Mouse (Mus musculus) MEL (cell line): ENCODE data around the gene Ndufaf2. TPM values are rescaled to one million over a fixed set of nuclear protein-coding genes. Genes with fewer than 3 reads are reported as not detected.

Experiments
- DNase-seq: peaks from one replicate; pipeline ENCODE4 v3.0.0; 2011; ENCODE audit warnings: low read depth, low spot score
- H3K27ac ChIP-seq: 2 replicates; pipeline ENCODE4 v1.5.1; 2012; ENCODE audit warnings: low read depth, mild to moderate bottlenecking, control low read depth, low read length, moderate library complexity; ENCODE audit not compliant: control insufficient read depth
- H3K27me3 ChIP-seq, 2 experiments: fragments of 150-350 bp in 1 of 2; sonication (generic) in 1 of 2; 2 replicates each; pipeline ENCODE4 v1.6.1; 2012; ENCODE audit warnings: low read length in 2 of 2, mild to moderate bottlenecking in 2 of 2, improper control_type of control experiment in 1 of 2, moderate library complexity in 1 of 2; ENCODE audit not compliant: insufficient read depth in 2 of 2, control insufficient read depth in 1 of 2
- H3K36me3 ChIP-seq, 2 experiments: 2 replicates each; pipeline ENCODE4 v1.6.1; 2012 to 2014; ENCODE audit warnings: low read length in 2 of 2, improper control_type of control experiment in 1 of 2, inconsistent platforms in 1 of 2, mild to moderate bottlenecking in 1 of 2; ENCODE audit not compliant: insufficient read depth in 2 of 2, control insufficient read depth in 1 of 2
- H3K4me1 ChIP-seq, 2 experiments: fragments of 150-350 bp in 1 of 2; sonication (generic) in 1 of 2; 2 replicates each; pipeline ENCODE4 v1.6.1; 2012; ENCODE audit warnings: low read length in 2 of 2, improper control_type of control experiment in 1 of 2, mild to moderate bottlenecking in 1 of 2; ENCODE audit not compliant: insufficient read depth in 2 of 2, control insufficient read depth in 1 of 2
- H3K4me3 ChIP-seq, 2 experiments: fragments of 150-350 bp in 1 of 2; sonication (generic) in 1 of 2; 2 replicates each; pipeline ENCODE4 v1.5.1; 2012; ENCODE audit warnings: low read depth in 2 of 2, low read length in 2 of 2, mild to moderate bottlenecking in 2 of 2, moderate library complexity in 2 of 2, control low read depth in 1 of 2, improper control_type of control experiment in 1 of 2; ENCODE audit not compliant: control insufficient read depth in 1 of 2, insufficient read depth in 1 of 2
- H3K79me2 ChIP-seq: 2 replicates; pipeline ENCODE4 v1.6.1; 2012; ENCODE audit warnings: mild to moderate bottlenecking, low read length, moderate library complexity; ENCODE audit not compliant: control insufficient read depth, poor library complexity, insufficient read depth
- H3K9ac ChIP-seq: 2 replicates; pipeline ENCODE4 v1.6.1; 2012; ENCODE audit warnings: low read depth, mild to moderate bottlenecking, control low read depth, low read length, moderate library complexity; ENCODE audit not compliant: control insufficient read depth, poor library complexity, severe bottlenecking
- H3K9me3 ChIP-seq: fragments of 150-350 bp; sonication (generic); replicated peaks from 2 replicates; pipeline ENCODE4 v1.6.1; 2012; ENCODE audit warnings: mild to moderate bottlenecking, low read length, improper control_type of control experiment, moderate library complexity; ENCODE audit not compliant: insufficient read depth
- CHD1 ChIP-seq: IDR thresholded peaks from 2 replicates; pipeline ENCODE4 v1.6.1; 2012; ENCODE audit warnings: low read depth, mild to moderate bottlenecking, inconsistent platforms, low read length, improper control_type of control experiment
- CHD2 ChIP-seq: IDR thresholded peaks from 2 replicates; pipeline ENCODE4 v1.6.1; 2011; ENCODE audit warnings: low read length, improper control_type of control experiment
- CTCF ChIP-seq, 3 experiments: IDR thresholded peaks in 2 of 3; conservative IDR thresholded peaks in 1 of 3; 2 replicates each; pipeline ENCODE4 v1.5.1; 2011 to 2012; ENCODE audit warnings: low read length in 3 of 3, low read depth in 2 of 3, mild to moderate bottlenecking in 2 of 3, improper control_type of control experiment in 1 of 3, inconsistent platforms in 1 of 3, mixed read lengths in 1 of 3, moderate library complexity in 1 of 3; ENCODE audit not compliant: control insufficient read depth in 1 of 3, insufficient read depth in 1 of 3, poor library complexity in 1 of 3, severe bottlenecking in 1 of 3
- E2F4 ChIP-seq: IDR thresholded peaks from 2 replicates; pipeline ENCODE4 v1.6.1; 2011; ENCODE audit warnings: low read depth, low read length, improper control_type of control experiment, borderline replicate concordance
- JUND ChIP-seq: IDR thresholded peaks from 2 replicates; pipeline ENCODE4 v1.6.1; 2011; ENCODE audit warnings: low read depth, mild to moderate bottlenecking, improper control_type of control experiment, low read length
- KAT2A ChIP-seq: conservative IDR thresholded peaks from 2 replicates; pipeline ENCODE4 v1.6.1; 2012; ENCODE audit warnings: low read depth, low read length, improper control_type of control experiment, inconsistent platforms
- MAFK ChIP-seq: IDR thresholded peaks from 2 replicates; pipeline ENCODE4 v1.6.1; 2011; ENCODE audit warnings: low read depth, mild to moderate bottlenecking, low read length, improper control_type of control experiment, borderline replicate concordance
- MAX ChIP-seq: IDR thresholded peaks from 2 replicates; pipeline ENCODE4 v1.6.1; 2011; ENCODE audit warnings: low read length, improper control_type of control experiment
- MEF2A ChIP-seq: IDR thresholded peaks from 2 replicates; pipeline ENCODE4 v1.6.1; 2014; ENCODE audit warnings: low read depth, mild to moderate bottlenecking, inconsistent platforms, low read length, improper control_type of control experiment; ENCODE audit not compliant: poor library complexity, insufficient replicate concordance, severe bottlenecking; ENCODE audit errors: extremely low read depth
- MXI1 ChIP-seq: IDR thresholded peaks from 2 replicates; pipeline ENCODE4 v1.6.1; 2011; ENCODE audit warnings: mild to moderate bottlenecking, low read depth, low read length, improper control_type of control experiment
- MYC ChIP-seq: IDR thresholded peaks from 2 replicates; pipeline ENCODE4 v1.6.1; 2011; ENCODE audit warnings: low read depth, mild to moderate bottlenecking, low read length, improper control_type of control experiment, moderate library complexity
- NELFE ChIP-seq: IDR thresholded peaks from 2 replicates; pipeline ENCODE4 v1.6.1; 2011; ENCODE audit warnings: low read depth, low read length, improper control_type of control experiment
- NRF1 ChIP-seq: IDR thresholded peaks from 2 replicates; pipeline ENCODE4 v1.6.1; 2014; ENCODE audit warnings: low read depth, mild to moderate bottlenecking, inconsistent platforms, low read length, improper control_type of control experiment, moderate library complexity; ENCODE audit not compliant: poor library complexity, insufficient read depth, severe bottlenecking
- POLR2AphosphoS2 ChIP-seq: IDR thresholded peaks from 2 replicates; pipeline ENCODE4 v1.6.1; 2011; ENCODE audit warnings: low read length, improper control_type of control experiment
- RAD21 ChIP-seq: IDR thresholded peaks from 2 replicates; pipeline ENCODE4 v1.6.1; 2011; ENCODE audit warnings: mild to moderate bottlenecking, low read depth, low read length, improper control_type of control experiment
- RCOR1 ChIP-seq: IDR thresholded peaks from 2 replicates; pipeline ENCODE4 v1.6.1; 2012; ENCODE audit warnings: low read depth, mild to moderate bottlenecking, inconsistent platforms, low read length, improper control_type of control experiment
- SMC3 ChIP-seq: IDR thresholded peaks from 2 replicates; pipeline ENCODE4 v1.6.1; 2011; ENCODE audit warnings: low read depth, low read length, improper control_type of control experiment
- TBP ChIP-seq: IDR thresholded peaks from 2 replicates; pipeline ENCODE4 v1.8.0; 2011; ENCODE audit warnings: low read depth, low read length, improper control_type of control experiment
- TCF12 ChIP-seq: IDR thresholded peaks from 2 replicates; pipeline ENCODE4 v1.6.1; 2014; ENCODE audit warnings: low read depth, mild to moderate bottlenecking, inconsistent platforms, low read length, improper control_type of control experiment, moderate library complexity
- UBTF ChIP-seq: IDR thresholded peaks from 2 replicates; pipeline ENCODE4 v1.6.1; 2012; ENCODE audit warnings: low read depth, mild to moderate bottlenecking, inconsistent platforms, low read length, improper control_type of control experiment, moderate library complexity, borderline replicate concordance; ENCODE audit not compliant: insufficient read depth
- USF1 ChIP-seq: IDR thresholded peaks from 2 replicates; pipeline ENCODE4 v1.6.1; 2014; ENCODE audit warnings: low read depth, mild to moderate bottlenecking, inconsistent platforms, low read length, improper control_type of control experiment, moderate library complexity
- USF2 ChIP-seq, 2 experiments: IDR thresholded peaks; 2 replicates each; pipeline ENCODE4 v1.6.1; 2011 to 2012; ENCODE audit warnings: improper control_type of control experiment in 2 of 2, low read length in 2 of 2, borderline replicate concordance in 1 of 2, inconsistent platforms in 1 of 2, low read depth in 1 of 2, mild to moderate bottlenecking in 1 of 2; ENCODE audit not compliant: insufficient read depth in 1 of 2
- ZC3H11A ChIP-seq: IDR thresholded peaks from 2 replicates; pipeline ENCODE4 v1.6.1; 2012; ENCODE audit warnings: low read depth, mild to moderate bottlenecking, inconsistent platforms, low read length, improper control_type of control experiment
- ZKSCAN1 ChIP-seq: IDR thresholded peaks from 2 replicates; pipeline ENCODE4 v1.6.1; 2012; ENCODE audit warnings: low read depth, mild to moderate bottlenecking, inconsistent platforms, low read length, improper control_type of control experiment, moderate library complexity
- ZMIZ1 ChIP-seq: IDR thresholded peaks from 2 replicates; pipeline ENCODE4 v1.6.1; 2012; ENCODE audit warnings: low read depth, mild to moderate bottlenecking, inconsistent platforms, low read length, improper control_type of control experiment, moderate library complexity
- ZNF384 ChIP-seq: IDR thresholded peaks from 2 replicates; pipeline ENCODE4 v1.6.1; 2012; ENCODE audit warnings: low read depth, mild to moderate bottlenecking, inconsistent platforms, low read length, improper control_type of control experiment
- polyA plus RNA-seq, 2 experiments: library from polyadenylated mRNA; stranded (reverse) in 1 of 2; unstranded in 1 of 2; fragments of >175 nt in 1 of 2; fragments of >200 nt in 1 of 2; gene quantifications; 2 replicates each; pipeline versions ENCODE4 v1.2.1 to v1.2.4; 2012; ENCODE audit warnings: low replicate concordance in 2 of 2, low read depth in 1 of 2; ENCODE audit not compliant: insufficient read length in 2 of 2, insufficient read depth in 1 of 2, missing spikeins in 1 of 2
- total RNA-seq: library from RNA; depleted of rRNA; stranded (reverse); fragments of 300-350 nt; gene quantifications from 2 replicates; pipeline ENCODE4 v1.2.3, GENCODE M21; 2012

Gene Ndufaf2
- total and polyA plus RNA-seq, 3 experiments, result 50.9 to 76.0 TPM; not detected in 1

GRCm38 (mm10) chr13:107995211-107995610 is 163.2 kb downstream of the Ndufaf2 start (continued):
- TF ChIP-seq UBTF (no peak), E2F4 (no peak)

GRCm38 (mm10) chr13:107992573-107992972 is 165.8 kb downstream of the Ndufaf2 start:
- no peak for DNase-seq
- Histone ChIP-seq H3K27ac (no peak overlapping the region), H3K27me3 (peaks cover 6 to 8% of the 10 kb centered on the region in 2 experiments), H3K79me2 (no peaks in the 10 kb centered on the region), H3K9me3 (no peaks in the 10 kb centered on the region), H3K9ac (no peak overlapping the region), H3K36me3 (no peaks in the 10 kb centered on the region), H3K4me1 (no peaks in the 10 kb centered on the region), H3K4me3 (no peak overlapping the region)
- TF ChIP-seq USF2 (IDR thresholded peaks at IDR 0.05; ENCODE audit: borderline replicate concordance in 1 of 2, insufficient read depth in 1 of 2, low read depth in 1 of 2, low read length in 2 of 2), result no peak
- no peak for TF ChIP-seq SMC3
- TF ChIP-seq USF1, result no peak
- no peak for TF ChIP-seq CHD2
- TF ChIP-seq CTCF (IDR thresholded peaks at IDR 0.05 in 2 of 3, conservative IDR thresholded peaks at IDR 0.05 in 1 of 3; ENCODE audit: control insufficient read depth in 1 of 3, insufficient read depth in 1 of 3, low read depth in 2 of 3, low read length in 3 of 3, poor library complexity in 1 of 3, severe bottlenecking in 1 of 3), result no peak
- TF ChIP-seq MAX, result no peak
- no peak for TF ChIP-seq UBTF
- TF ChIP-seq NELFE, result no peak
- TF ChIP-seq RCOR1, result no peak
- TF ChIP-seq JUND, result no peak
- TF ChIP-seq ZKSCAN1, result no peak
- TF ChIP-seq TBP, result no peak
- no peak for TF ChIP-seq RAD21
- TF ChIP-seq MXI1, result no peak
- TF ChIP-seq ZC3H11A, result no peak
- no peak for TF ChIP-seq NRF1

DNA sequence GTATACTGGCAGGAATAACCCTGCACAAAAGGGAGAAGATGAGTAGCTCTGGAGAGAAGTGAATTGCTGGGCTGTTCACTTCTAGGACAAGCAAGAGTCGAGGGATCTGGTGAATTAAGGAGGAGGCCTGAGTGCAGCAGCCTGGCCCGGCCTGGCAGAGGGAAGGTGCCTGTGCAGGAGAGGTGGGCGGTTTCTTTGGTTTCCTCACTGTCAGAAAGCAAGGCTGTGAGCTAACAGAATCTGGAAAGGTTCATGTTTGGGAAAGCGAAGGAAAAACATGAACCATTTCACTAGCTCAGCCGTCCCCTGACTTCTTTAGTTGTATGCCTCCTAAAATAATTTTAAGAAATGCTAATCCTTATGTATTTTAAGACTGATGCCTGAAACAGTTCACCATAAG is 173.8 kb downstream of the Ndufaf2 start:
- Histone ChIP-seq H3K36me3 (no peaks in the 10 kb centered on the region), H3K79me2 (no peaks in the 10 kb centered on the region), H3K9me3 (no peaks in the 10 kb centered on the region), H3K4me3 (no peak overlapping the region), H3K27me3 (peaks cover 6 to 8% of the 10 kb centered on the region in 2 experiments), H3K27ac (no peak overlapping the region), H3K4me1 (no peaks in the 10 kb centered on the region), H3K9ac (no peak overlapping the region)
- TF ChIP-seq TCF12 (no peak), KAT2A (no peak), ZMIZ1 (no peak), MEF2A (no peak), ZNF384 (no peak), RAD21 (no peak), MAFK (no peak), MYC (no peak), JUND (no peak), NELFE (no peak), POLR2AphosphoS2 (no peak), USF2 (IDR thresholded peaks at IDR 0.05; ENCODE audit: borderline replicate concordance in 1 of 2, insufficient read depth in 1 of 2, low read depth in 1 of 2, low read length in 2 of 2) (no peak), CHD1 (no peak), UBTF (no peak)
- no peak for DNase-seq
